Mouse (Mus musculus): ENCODE results near the gene Tmem116.

DNA sequence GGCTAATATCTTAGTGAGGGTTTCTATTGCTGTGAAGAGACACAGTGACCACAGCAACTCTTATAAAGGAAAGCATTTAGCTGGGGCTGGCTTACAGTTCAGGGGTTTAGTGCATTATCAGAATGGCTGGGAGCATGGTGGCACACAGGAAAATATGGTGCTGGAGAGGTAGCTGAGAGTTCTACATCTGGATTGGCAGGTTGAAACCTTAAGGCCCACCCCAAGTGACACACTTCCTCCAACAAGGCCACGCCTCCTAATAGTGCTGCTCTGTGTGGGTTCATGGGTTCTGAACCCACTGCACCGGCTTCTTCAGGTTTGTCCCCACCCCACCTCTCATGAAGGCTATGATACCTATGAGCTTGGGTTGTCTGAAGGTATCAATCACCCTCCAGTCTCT, 20.7 kb downstream of the Tmem116 start:
- TF ChIP-seq CTCF (IDR thresholded peaks at IDR 0.05; ENCODE audit: borderline replicate concordance, extremely low read depth, insufficient read depth, insufficient read length) (no peak), POLR2A (IDR thresholded peaks at IDR 0.05; ENCODE audit: borderline replicate concordance, extremely low read depth, insufficient read depth, insufficient read length, poor library complexity, severe bottlenecking) (no peak)

All from brain, embryonic 14.5 days (tissue).